Mouse (Mus musculus): Measurements from ENCODE around the gene Scn3b. TPM values are rescaled to one million over a fixed set of nuclear protein-coding genes. Genes with fewer than 3 reads are reported as not detected.

The Scn3b gene
- polyA plus RNA-seq, 1 experiment from 2014 or later = 42.9 TPM

DNA sequence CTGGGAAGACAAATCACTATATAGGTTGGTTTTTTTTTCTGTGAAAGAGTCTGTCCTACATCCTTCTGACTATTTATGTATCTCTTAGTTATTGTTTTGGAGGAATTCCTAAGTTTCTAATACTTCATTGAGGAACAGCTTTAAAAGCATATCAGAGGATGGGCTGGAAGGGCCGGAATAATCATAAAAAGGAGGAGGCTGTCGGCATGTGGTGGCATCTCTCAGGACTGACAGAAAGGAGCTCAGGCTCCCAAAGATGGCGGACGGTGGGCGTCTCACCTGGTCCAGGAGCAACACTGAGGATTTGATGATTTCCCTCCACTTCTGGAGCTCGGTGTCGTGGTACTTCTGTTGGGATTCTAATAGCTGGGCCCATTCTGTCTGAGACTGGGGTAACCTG is 30.3 kb downstream of the Scn3b start:
- 95% methylated on average over 7 of the region's 7 CpGs for WGBS

DNA sequence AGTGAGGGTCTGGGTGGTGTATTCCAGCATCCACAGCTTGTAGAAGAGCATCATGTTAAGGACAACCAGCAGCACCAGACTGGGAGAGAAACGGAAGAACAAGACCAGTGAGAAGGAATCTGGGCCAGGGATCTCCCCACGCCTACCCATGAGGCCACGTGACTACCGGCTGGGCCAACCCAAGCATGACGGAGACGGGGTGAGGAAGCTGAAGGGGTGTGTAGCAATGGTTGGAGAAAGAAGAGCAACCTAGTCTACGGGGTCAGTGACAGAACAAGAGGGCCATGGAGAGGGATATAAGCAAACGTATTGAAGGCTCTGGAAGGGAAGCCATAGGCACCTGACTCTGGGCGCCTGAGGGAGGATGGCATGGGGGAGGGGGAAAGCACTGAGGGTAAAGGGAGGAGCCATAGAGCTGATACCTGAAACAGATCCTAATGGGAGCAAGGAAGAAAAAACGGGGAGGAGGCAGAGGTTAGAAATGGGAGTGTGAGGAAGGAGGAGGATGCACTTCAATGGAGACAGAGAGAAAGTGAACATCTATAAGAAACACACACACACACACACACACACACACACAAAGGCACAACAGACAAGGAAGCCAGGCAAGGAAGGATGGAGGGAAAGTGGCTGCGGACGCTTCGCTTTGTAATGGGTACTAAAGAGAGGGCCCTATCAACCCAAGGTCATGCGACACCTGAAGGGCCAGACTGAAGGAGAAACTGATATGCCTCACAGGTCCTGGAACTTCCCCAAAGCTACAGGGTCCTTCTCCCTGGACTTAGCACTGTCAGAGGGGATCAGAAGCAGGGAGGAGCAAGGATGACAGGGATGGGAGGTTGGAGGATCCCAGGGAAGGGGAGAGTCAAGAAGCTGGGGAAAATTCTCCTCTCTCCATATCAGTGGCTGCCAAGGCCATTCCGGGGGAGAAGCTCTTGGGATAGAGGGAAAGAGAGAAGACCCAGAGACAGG is 31.3 kb downstream of the Scn3b start:
- no peak for ATAC-seq (ENCODE audit: low read depth)
- Histone ChIP-seq H3K9ac (ENCODE audit: low read depth, low read length) (no peak overlapping the region), H3K4me3 (ENCODE audit: low read depth, low read length) (no peak overlapping the region), H3K4me2 (ENCODE audit: low read depth, low read length) (no peak overlapping the region), H3K27me3 (replicated peaks; ENCODE audit: control insufficient read depth, insufficient read depth, low read length) (no peaks in the 10 kb centered on the region), H3K9me3 (ENCODE audit: control insufficient read depth, low read length) (no peaks in the 10 kb centered on the region), H3K36me3 (ENCODE audit: control insufficient read depth, insufficient read depth, low read length) (peaks cover 44% of the 10 kb centered on the region), H3K27ac (replicated peaks; ENCODE audit: low read depth, low read length) (no peak overlapping the region), H3K4me1 (ENCODE audit: control insufficient read depth, insufficient read depth, low read length) (no peaks in the 10 kb centered on the region)
- 88% methylated on average over 15 of the region's 15 CpGs for WGBS
- no peak for DNase-seq (ENCODE audit: low spot score)

More for the DNA sequence above, 30.3 kb downstream of the Scn3b start:
- Histone ChIP-seq H3K4me3 (ENCODE audit: low read depth, low read length) (no peak overlapping the region), H3K27me3 (replicated peaks; ENCODE audit: control insufficient read depth, insufficient read depth, low read length) (no peaks in the 10 kb centered on the region), H3K27ac (replicated peaks; ENCODE audit: low read depth, low read length) (no peak overlapping the region), H3K9ac (ENCODE audit: low read depth, low read length) (no peak overlapping the region), H3K36me3 (ENCODE audit: control insufficient read depth, insufficient read depth, low read length) (peaks cover 34% of the 10 kb centered on the region), H3K9me3 (ENCODE audit: control insufficient read depth, low read length) (no peaks in the 10 kb centered on the region), H3K4me2 (ENCODE audit: low read depth, low read length) (no peak overlapping the region), H3K4me1 (ENCODE audit: control insufficient read depth, insufficient read depth, low read length) (no peaks in the 10 kb centered on the region)
- no peak for DNase-seq (ENCODE audit: low spot score)
- no peak for ATAC-seq (ENCODE audit: low read depth)

GRCm38 (mm10) chr9:40301475-40301874 is 32.5 kb downstream of the Scn3b start:
- no peaks in the 10 kb centered on the region for H3K4me1 ChIP-seq (ENCODE audit: control insufficient read depth, insufficient read depth, low read length)
- peaks cover 55% of the 10 kb centered on the region for H3K36me3 ChIP-seq (ENCODE audit: control insufficient read depth, insufficient read depth, low read length)
- no peaks in the 10 kb centered on the region for H3K9me3 ChIP-seq (ENCODE audit: control insufficient read depth, low read length)
- H3K27me3 ChIP-seq (replicated peaks; ENCODE audit: control insufficient read depth, insufficient read depth, low read length) = no peaks in the 10 kb centered on the region
- DNase-seq (ENCODE audit: low spot score) (no peak), ATAC-seq (ENCODE audit: low read depth) (no peak)
- no peak overlapping the region for H3K27ac ChIP-seq (replicated peaks; ENCODE audit: low read depth, low read length)
- H3K4me2 ChIP-seq (ENCODE audit: low read depth, low read length) = no peak overlapping the region
- no peak overlapping the region for H3K4me3 ChIP-seq (ENCODE audit: low read depth, low read length)
- H3K9ac ChIP-seq (ENCODE audit: low read depth, low read length) = no peak overlapping the region
- 89% methylated on average over 5 of the region's 5 CpGs for WGBS

DNA sequence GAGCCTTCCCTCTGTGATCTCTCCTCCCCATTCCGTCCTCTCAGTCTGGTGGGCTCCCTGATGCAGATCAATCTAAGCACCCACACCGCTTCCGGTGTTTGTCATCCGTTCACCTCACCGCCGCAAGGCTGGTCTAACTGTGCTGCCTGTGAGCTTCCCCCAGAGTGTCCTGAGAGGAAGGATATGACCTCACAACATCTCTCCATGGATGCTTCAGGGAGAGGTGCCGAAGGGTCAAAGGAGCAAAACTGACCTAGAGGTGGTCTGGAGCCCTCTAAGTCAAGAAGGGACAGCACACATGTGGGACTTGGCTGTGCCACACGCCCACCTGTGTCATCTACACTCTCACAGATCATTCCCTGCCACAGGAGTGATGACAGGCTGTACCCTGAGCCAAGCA is 33.4 kb downstream of the Scn3b start:
- Histone ChIP-seq H3K4me3 (ENCODE audit: low read depth, low read length) (no peak overlapping the region), H3K27ac (replicated peaks; ENCODE audit: low read depth, low read length) (no peak overlapping the region), H3K27me3 (replicated peaks; ENCODE audit: control insufficient read depth, insufficient read depth, low read length) (no peaks in the 10 kb centered on the region), H3K4me2 (ENCODE audit: low read depth, low read length) (no peak overlapping the region), H3K36me3 (ENCODE audit: control insufficient read depth, insufficient read depth, low read length) (peaks cover 63% of the 10 kb centered on the region), H3K9ac (ENCODE audit: low read depth, low read length) (no peak overlapping the region), H3K4me1 (ENCODE audit: control insufficient read depth, insufficient read depth, low read length) (no peaks in the 10 kb centered on the region), H3K9me3 (ENCODE audit: control insufficient read depth, low read length) (no peaks in the 10 kb centered on the region)
- WGBS = 89% methylated on average over 8 of the region's 8 CpGs
- DNase-seq (ENCODE audit: low spot score) = no peak
- no peak for ATAC-seq (ENCODE audit: low read depth)

GRCm38 (mm10) chr9:40304243-40304642 is 35.2 kb downstream of the Scn3b start:
- Histone ChIP-seq H3K9ac (ENCODE audit: low read depth, low read length) (no peak overlapping the region), H3K4me1 (ENCODE audit: control insufficient read depth, insufficient read depth, low read length) (no peaks in the 10 kb centered on the region), H3K27me3 (replicated peaks; ENCODE audit: control insufficient read depth, insufficient read depth, low read length) (no peaks in the 10 kb centered on the region), H3K4me2 (ENCODE audit: low read depth, low read length) (no peak overlapping the region), H3K27ac (replicated peaks; ENCODE audit: low read depth, low read length) (no peak overlapping the region), H3K9me3 (ENCODE audit: control insufficient read depth, low read length) (no peaks in the 10 kb centered on the region), H3K36me3 (ENCODE audit: control insufficient read depth, insufficient read depth, low read length) (peaks cover 59% of the 10 kb centered on the region), H3K4me3 (ENCODE audit: low read depth, low read length) (no peak overlapping the region)
- ATAC-seq (ENCODE audit: low read depth) (no peak), DNase-seq (ENCODE audit: low spot score) (no peak)
- 95% methylated on average over 6 of the region's 8 CpGs for WGBS

DNA sequence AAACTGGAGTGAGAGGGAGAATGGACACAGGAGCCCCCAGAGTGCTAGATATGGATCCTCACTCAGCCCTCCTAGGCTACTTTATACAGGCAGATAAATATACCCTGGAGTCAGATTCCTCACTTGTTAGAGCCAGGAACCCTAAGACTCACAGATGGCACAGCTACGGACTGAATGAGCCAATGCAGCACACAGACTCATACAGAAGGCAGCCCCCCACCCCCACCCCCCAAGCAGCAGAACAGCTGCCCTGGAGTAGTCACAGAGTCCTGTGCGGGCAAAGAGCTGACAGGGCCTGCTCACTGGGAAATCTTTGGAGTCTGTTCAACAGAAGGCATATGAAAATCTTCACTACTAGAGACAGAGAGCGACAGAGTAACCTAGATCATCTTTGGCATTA is 38.3 kb downstream of the Scn3b start:
- Histone ChIP-seq H3K9ac (ENCODE audit: low read depth, low read length) (no peak overlapping the region), H3K4me3 (ENCODE audit: low read depth, low read length) (no peak overlapping the region), H3K4me1 (ENCODE audit: control insufficient read depth, insufficient read depth, low read length) (no peaks in the 10 kb centered on the region), H3K9me3 (ENCODE audit: control insufficient read depth, low read length) (no peaks in the 10 kb centered on the region), H3K4me2 (ENCODE audit: low read depth, low read length) (no peak overlapping the region), H3K36me3 (ENCODE audit: control insufficient read depth, insufficient read depth, low read length) (peaks cover 71% of the 10 kb centered on the region; the same call in 1 of the 2 replicates), H3K27ac (replicated peaks; ENCODE audit: low read depth, low read length) (no peak overlapping the region), H3K27me3 (replicated peaks; ENCODE audit: control insufficient read depth, insufficient read depth, low read length) (no peaks in the 10 kb centered on the region)
- DNase-seq (ENCODE audit: low spot score) (peak; percentile 37), ATAC-seq (ENCODE audit: low read depth) (peak; percentile 75)
- WGBS = 77% methylated on average over 3 of the region's 3 CpGs

GRCm38 (mm10) chr9:40309876-40310275 is 40.9 kb downstream of the Scn3b start:
- H3K4me1 ChIP-seq (ENCODE audit: control insufficient read depth, insufficient read depth, low read length) = no peaks in the 10 kb centered on the region
- ATAC-seq (ENCODE audit: low read depth) (no peak), DNase-seq (ENCODE audit: low spot score) (no peak)
- 93% methylated on average over 6 of the region's 6 CpGs for WGBS
- H3K4me2 ChIP-seq (ENCODE audit: low read depth, low read length) = no peak overlapping the region
- peaks cover 54% of the 10 kb centered on the region; the same call in 1 of the 2 replicates for H3K36me3 ChIP-seq (ENCODE audit: control insufficient read depth, insufficient read depth, low read length)
- no peak overlapping the region for H3K9ac ChIP-seq (ENCODE audit: low read depth, low read length)
- no peaks in the 10 kb centered on the region for H3K9me3 ChIP-seq (ENCODE audit: control insufficient read depth, low read length)
- H3K4me3 ChIP-seq (ENCODE audit: low read depth, low read length) = no peak overlapping the region
- H3K27me3 ChIP-seq (replicated peaks; ENCODE audit: control insufficient read depth, insufficient read depth, low read length) = no peaks in the 10 kb centered on the region
- no peak overlapping the region for H3K27ac ChIP-seq (replicated peaks; ENCODE audit: low read depth, low read length)

- H3K4me2 ChIP-seq (ENCODE audit: low read depth, low read length) = no peak overlapping the region
- H3K9ac ChIP-seq (ENCODE audit: low read depth, low read length) = no peak overlapping the region
- H3K27ac ChIP-seq (replicated peaks; ENCODE audit: low read depth, low read length) = no peak overlapping the region
- no peak for DNase-seq (ENCODE audit: low spot score)
- peaks cover 42% of the 10 kb centered on the region for H3K36me3 ChIP-seq (ENCODE audit: control insufficient read depth, insufficient read depth, low read length)
- H3K27me3 ChIP-seq (replicated peaks; ENCODE audit: control insufficient read depth, insufficient read depth, low read length) = no peaks in the 10 kb centered on the region
- WGBS = 83% methylated on average over 9 of the region's 9 CpGs
- ATAC-seq (ENCODE audit: low read depth) = no peak
- no peak overlapping the region for H3K4me3 ChIP-seq (ENCODE audit: low read depth, low read length)
- H3K4me1 ChIP-seq (ENCODE audit: control insufficient read depth, insufficient read depth, low read length) = no peaks in the 10 kb centered on the region
- H3K9me3 ChIP-seq (ENCODE audit: control insufficient read depth, low read length) = no peaks in the 10 kb centered on the region
These were observed 42.8 kb downstream of the Scn3b start for GRCm38 (mm10) chr9:40311813-40312212.

Measured in embryonic facial prominence, embryonic 14.5 days (tissue).